ENCODE assay signal across 9 mouse cellular contexts in the genomic region with DNA sequence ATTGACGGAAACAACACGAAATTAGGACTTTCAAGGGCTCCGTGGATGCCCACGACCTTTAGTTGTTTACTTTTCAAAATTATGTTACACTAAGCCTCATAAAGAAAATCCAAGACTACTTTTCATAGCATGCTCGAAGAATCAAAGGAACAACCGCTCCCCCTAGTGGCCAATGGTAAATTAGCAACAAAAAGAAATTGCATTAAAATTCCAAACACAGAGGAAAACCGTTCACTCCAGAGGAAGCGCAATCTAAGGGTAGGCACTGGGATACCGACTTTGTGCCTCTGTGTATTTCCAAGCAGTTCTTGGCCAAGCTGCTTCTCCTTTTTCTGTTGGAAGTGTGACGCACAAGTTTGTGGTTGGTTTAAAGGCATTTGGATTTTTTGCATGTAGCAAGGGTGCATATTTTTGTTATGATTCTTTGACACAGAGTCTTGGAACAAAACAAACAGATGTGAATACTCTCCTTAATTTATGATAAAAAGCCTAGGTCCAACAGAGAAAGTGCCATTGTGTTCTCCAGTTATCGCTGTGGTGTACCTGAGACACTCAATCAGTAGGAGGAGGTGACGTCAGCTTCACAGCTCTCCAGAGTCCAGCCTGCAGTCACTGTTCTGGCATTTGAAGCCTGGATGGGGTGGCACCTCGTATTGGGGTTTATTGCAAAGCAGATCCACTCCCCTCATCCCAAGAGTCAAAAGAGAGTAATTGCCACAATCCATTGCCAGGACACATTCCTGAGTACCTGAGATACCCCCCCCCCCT.
DNase-seq lines count a peak whose midpoint lies in the region; ATAC-seq and TF ChIP-seq lines count a peak whose summit lies in the region.
"Had no signal": no experiment of that assay in that cellular context is flagged by ENCODE, and none has a peak within 500 bp of the region (broad histone marks: within the 10 kb centered on the region; RNA-seq: fewer than 3 reads in every experiment).

No protein-coding gene starts in this region.

- H3K27ac ChIP-seq in embryonic facial prominence, embryonic 15.5 days (replicated peaks): no peak overlapping the region
- no peak overlapping the region for H3K27ac ChIP-seq in lung, postnatal 0 days (ENCODE audit: low read length)

- H3K9ac ChIP-seq in embryonic facial prominence, embryonic 15.5 days: no peak overlapping the region
- H3K9ac ChIP-seq in lung, postnatal 0 days (replicated peaks; ENCODE audit: low read depth): no peak overlapping the region

- H3K36me3 ChIP-seq in embryonic facial prominence, embryonic 15.5 days: no peaks in the 10 kb centered on the region
- H3K36me3 ChIP-seq in lung, postnatal 0 days (ENCODE audit: insufficient read depth, low read length): no peaks in the 10 kb centered on the region
- H3K36me3 ChIP-seq: G1E had no signal

- DNase-seq in adrenal gland, postnatal 10 days: peak; percentile 70
- no peak for DNase-seq in adrenal gland, adult 8-10 months
- peak; percentile 55 for DNase-seq in thymus, postnatal 0 days (ENCODE audit: low spot score)
- no peak for DNase-seq in thymus, postnatal 36 days
- DNase-seq in hindlimb bud, embryonic 11.5 days (ENCODE audit: extremely low spot score, low read depth, low spot score): peak; percentile 67
- DNase-seq in lung, postnatal 0 days (ENCODE audit: low spot score): peak; percentile 80
- peak; percentile 26 for DNase-seq in skeletal muscle tissue, adult 2 months (ENCODE audit: low read depth, low spot score)

- 0 out of 2 replicates have a peak, but pooled peaks have one; percentile 33 for TF ChIP-seq EP300 in lung, postnatal 0 days (IDR thresholded peaks at IDR 0.05)

- TF ChIP-seq CTCF in lung, postnatal 0 days (IDR thresholded peaks at IDR 0.05): peak; percentile 86

- ATAC-seq in embryonic facial prominence, embryonic 15.5 days (ENCODE audit: insufficient number of reproducible peaks, low FRiP score, low TSS enrichment, low read depth): no peak
- ATAC-seq in lung, postnatal 0 days: peak; percentile 51

- H3K4me1 ChIP-seq in embryonic facial prominence, embryonic 15.5 days: peaks cover 31% of the 10 kb centered on the region
- H3K4me1 ChIP-seq in lung, postnatal 0 days (ENCODE audit: insufficient read depth, low read depth, low read length): peaks cover 10% of the 10 kb centered on the region

- 15% methylated on average over 13 of the region's 13 CpGs for whole genome bisulfite sequencing in embryonic facial prominence, embryonic 15.5 days
- WGBS in lung, postnatal 0 days: 11% methylated on average over 13 of the region's 13 CpGs

- H3K4me3 ChIP-seq in embryonic facial prominence, embryonic 15.5 days (replicated peaks): no peak overlapping the region
- H3K4me3 ChIP-seq in lung, postnatal 0 days (ENCODE audit: low read depth, low read length): no peak overlapping the region

- H3K27me3 ChIP-seq in embryonic facial prominence, embryonic 15.5 days: no peaks in the 10 kb centered on the region
- H3K27me3 ChIP-seq in lung, postnatal 0 days (replicated peaks; ENCODE audit: insufficient read depth, low read length): no peaks in the 10 kb centered on the region

- no peaks in the 10 kb centered on the region for H3K9me3 ChIP-seq in embryonic facial prominence, embryonic 15.5 days (replicated peaks)
- no peaks in the 10 kb centered on the region for H3K9me3 ChIP-seq in lung, postnatal 0 days (ENCODE audit: low read length)

- 0 out of 2 replicates have a peak overlapping the region, but pooled peaks have one; percentile 19 for H3K4me2 ChIP-seq in embryonic facial prominence, embryonic 15.5 days (replicated peaks)
- no peak overlapping the region for H3K4me2 ChIP-seq in lung, postnatal 0 days (replicated peaks; ENCODE audit: low read depth, low read length)

Comparison
In these comparisons a context has a peak if more than half of its experiments do, and no peak if none do; other contexts are left out.
1. DNase-seq: peak in adrenal gland, postnatal 10 days (single experiment), thymus, postnatal 0 days (single experiment), hindlimb bud, embryonic 11.5 days (single experiment), lung, postnatal 0 days (single experiment) and skeletal muscle tissue, adult 2 months (single experiment); none in adrenal gland, adult 8-10 months (single experiment) and thymus, postnatal 36 days (0 of 2).